Mouse (Mus musculus) heart, embryonic 13.5 days (tissue): Measurements from ENCODE around the gene Ccdc169. TPM values are rescaled to one million over a fixed set of nuclear protein-coding genes. Genes with fewer than 3 reads are reported as not detected.

Experiments used
- ATAC-seq: fragments of 200-750 bp; cut with Nextera tagmentation; 2 replicates; pipeline ENCODE4 v1.8.0; 2017; ENCODE audit warnings: moderate TSS enrichment; ENCODE audit not compliant: insufficient number of reproducible peaks, low FRiP score, low TSS enrichment; ENCODE audit errors: extremely low read depth
- H3K27ac ChIP-seq: fragments of 300-500 bp; sonication (generic); replicated peaks from 2 replicates; pipeline ENCODE4 v1.5.1; 2015; ENCODE audit warnings: moderate library complexity, mild to moderate bottlenecking, inconsistent platforms
- H3K27me3 ChIP-seq: fragments of 300-500 bp; sonication (generic); replicated peaks from 2 replicates; pipeline ENCODE4 v1.6.1; 2015; ENCODE audit warnings: mild to moderate bottlenecking, inconsistent platforms
- H3K36me3 ChIP-seq: fragments of 300-500 bp; sonication (generic); 2 replicates; pipeline ENCODE4 v1.6.1; 2015; ENCODE audit warnings: mild to moderate bottlenecking, inconsistent platforms
- H3K4me1 ChIP-seq: fragments of 300-500 bp; sonication (generic); 2 replicates; pipeline ENCODE4 v1.6.1; 2015; ENCODE audit warnings: inconsistent platforms
- H3K4me2 ChIP-seq: fragments of 300-500 bp; sonication (generic); 2 replicates; pipeline ENCODE4 v1.6.1; 2015; ENCODE audit warnings: inconsistent platforms, mild to moderate bottlenecking, moderate library complexity
- H3K4me3 ChIP-seq: fragments of 300-500 bp; sonication (generic); 2 replicates; pipeline ENCODE4 v1.5.1; 2015; ENCODE audit warnings: moderate library complexity, mild to moderate bottlenecking, inconsistent platforms
- H3K9ac ChIP-seq: fragments of 300-500 bp; sonication (generic); 2 replicates; pipeline ENCODE4 v1.6.1; 2015; ENCODE audit warnings: inconsistent platforms, mild to moderate bottlenecking, moderate library complexity
- H3K9me3 ChIP-seq: fragments of 300-500 bp; sonication (generic); 2 replicates; pipeline ENCODE4 v1.6.1; 2016; ENCODE audit warnings: inconsistent platforms
- WGBS: fragments of 180-500 bp; shearing (Covaris S2); methylation state at CpG from one replicate; pipeline ENCODE4 v1.1.7; 2015; ENCODE audit warnings: mixed read lengths; 5-methylcytosine and 5-hydroxymethylcytosine counted together
- polyA plus RNA-seq: library from polyadenylated mRNA; unstranded; fragments of >200 nt; fragmentation: Nextera tagmentation; extraction: Ambion mirVana; gene quantifications from 2 replicates; pipeline ENCODE4 v1.2.1, GENCODE M21; 2015

Gene Ccdc169
- polyA plus RNA-seq, 1 experiment from 2014 or later, result 0.07 TPM

- H3K27me3 ChIP-seq, result no peaks in the 10 kb centered on the region
- no peak overlapping the region for H3K27ac ChIP-seq
- H3K4me1 ChIP-seq, result peaks cover 12% of the 10 kb centered on the region; the same call in 1 of the 2 replicates
- H3K4me2 ChIP-seq, result no peak overlapping the region
- no peak overlapping the region for H3K4me3 ChIP-seq
- no peak overlapping the region for H3K9ac ChIP-seq
- H3K36me3 ChIP-seq, result no peaks in the 10 kb centered on the region
- 69% methylated on average over 7 of the region's 7 CpGs for WGBS
- no peak for ATAC-seq
- no peaks in the 10 kb centered on the region for H3K9me3 ChIP-seq
These were observed 17.0 kb downstream of the Ccdc169 start for GRCm38 (mm10) chr3:55154163-55154562.

- 68% methylated on average over 5 of the region's 5 CpGs for WGBS
- no peaks in the 10 kb centered on the region for H3K9me3 ChIP-seq
- no peak for ATAC-seq
- no peaks in the 10 kb centered on the region for H3K36me3 ChIP-seq
- H3K4me2 ChIP-seq, result no peak overlapping the region
- no peak overlapping the region for H3K4me3 ChIP-seq
- H3K27me3 ChIP-seq, result no peaks in the 10 kb centered on the region
- no peak overlapping the region for H3K27ac ChIP-seq
- peaks cover 12% of the 10 kb centered on the region; the same call in 1 of the 2 replicates for H3K4me1 ChIP-seq
- no peak overlapping the region for H3K9ac ChIP-seq
These were observed 20.3 kb downstream of the Ccdc169 start for GRCm38 (mm10) chr3:55157413-55157812.

- Histone ChIP-seq H3K4me2 (no peak overlapping the region), H3K4me3 (no peak overlapping the region), H3K27me3 (no peaks in the 10 kb centered on the region), H3K27ac (no peak overlapping the region), H3K4me1 (no peaks in the 10 kb centered on the region), H3K9me3 (no peaks in the 10 kb centered on the region), H3K36me3 (no peaks in the 10 kb centered on the region), H3K9ac (no peak overlapping the region)
- ATAC-seq, result no peak
- WGBS, result 71% methylated on average over 7 of the region's 7 CpGs
These were observed 24.0 kb downstream of the Ccdc169 start for GRCm38 (mm10) chr3:55161144-55161543.

GRCm38 (mm10) chr3:55163510-55163909, 26.4 kb downstream of the Ccdc169 start:
- WGBS, result 65% methylated on average over 4 of the region's 4 CpGs
- H3K9ac ChIP-seq, result no peak overlapping the region
- H3K9me3 ChIP-seq, result no peaks in the 10 kb centered on the region
- no peak overlapping the region for H3K4me2 ChIP-seq
- H3K4me1 ChIP-seq, result no peaks in the 10 kb centered on the region
- no peak for ATAC-seq
- no peak overlapping the region for H3K27ac ChIP-seq
- no peaks in the 10 kb centered on the region for H3K27me3 ChIP-seq
- H3K4me3 ChIP-seq, result no peak overlapping the region
- no peaks in the 10 kb centered on the region for H3K36me3 ChIP-seq

GRCm38 (mm10) chr3:55172478-55172877, 35.3 kb downstream of the Ccdc169 start:
- WGBS, result 44% methylated on average over 3 of the region's 3 CpGs
- no peaks in the 10 kb centered on the region for H3K27me3 ChIP-seq

GRCm38 (mm10) chr3:55177271-55177670, 40.1 kb downstream of the Ccdc169 start:
- H3K27ac ChIP-seq, result no peak overlapping the region
- no peak overlapping the region for H3K4me3 ChIP-seq
- 0 out of 2 replicates have a peak, but pooled peaks cover 2% of the 10 kb centered on the region for H3K9me3 ChIP-seq
- ATAC-seq, result no peak
- 19% methylated on average over 6 of the region's 6 CpGs for WGBS
- no peak overlapping the region for H3K4me2 ChIP-seq
- no peaks in the 10 kb centered on the region for H3K27me3 ChIP-seq
- H3K9ac ChIP-seq, result no peak overlapping the region
- H3K4me1 ChIP-seq, result peaks cover 11% of the 10 kb centered on the region
- no peaks in the 10 kb centered on the region for H3K36me3 ChIP-seq

More at GRCm38 (mm10) chr3:55172478-55172877, 35.3 kb downstream of the Ccdc169 start:
- no peak overlapping the region for H3K4me2 ChIP-seq
- H3K27ac ChIP-seq, result no peak overlapping the region
- no peak overlapping the region for H3K9ac ChIP-seq
- ATAC-seq, result no peak
- no peak overlapping the region for H3K4me3 ChIP-seq
- no peaks in the 10 kb centered on the region for H3K9me3 ChIP-seq
- peaks cover 7% of the 10 kb centered on the region for H3K4me1 ChIP-seq
- no peaks in the 10 kb centered on the region for H3K36me3 ChIP-seq

GRCm38 (mm10) chr3:55181766-55182165, 44.6 kb downstream of the Ccdc169 start, which contains the start of gene Sohlh2:
TSS of gene Sohlh2 (plus strand) at chr3:55182028.
- H3K4me1 ChIP-seq, result peaks cover 9% of the 10 kb centered on the region
- no peak within 1 kb of the TSS for H3K27ac ChIP-seq
- no peak for ATAC-seq
- no peak within 1 kb of the TSS for H3K4me2 ChIP-seq
- H3K9me3 ChIP-seq, result 0 out of 2 replicates have a peak, but pooled peaks cover 4% of the 10 kb centered on the region
- no peaks in the 10 kb centered on the region for H3K27me3 ChIP-seq
- no peaks in the 10 kb centered on the region for H3K36me3 ChIP-seq
- H3K9ac ChIP-seq, result no peak within 1 kb of the TSS
- H3K4me3 ChIP-seq, result no peak within 1 kb of the TSS
- WGBS, result 88% methylated on average over 22 of the region's 22 CpGs

- no peak overlapping the region for H3K9ac ChIP-seq
- ATAC-seq, result no peak
- H3K9me3 ChIP-seq, result no peaks in the 10 kb centered on the region
- no peak overlapping the region for H3K4me2 ChIP-seq
- no peaks in the 10 kb centered on the region for H3K4me1 ChIP-seq
- no peaks in the 10 kb centered on the region for H3K36me3 ChIP-seq
- H3K27ac ChIP-seq, result no peak overlapping the region
- WGBS, result 71% methylated on average over 4 of the region's 4 CpGs
- no peak overlapping the region for H3K4me3 ChIP-seq
- H3K27me3 ChIP-seq, result no peaks in the 10 kb centered on the region
These were observed 54.5 kb downstream of the Ccdc169 start for GRCm38 (mm10) chr3:55191668-55192067.

GRCm38 (mm10) chr3:55193351-55193750, 56.2 kb downstream of the Ccdc169 start:
- no peak overlapping the region for H3K4me2 ChIP-seq
- H3K4me1 ChIP-seq, result no peaks in the 10 kb centered on the region
- WGBS, result 26% methylated on average over 2 of the region's 2 CpGs
- H3K27me3 ChIP-seq, result no peaks in the 10 kb centered on the region
- ATAC-seq, result no peak
- H3K4me3 ChIP-seq, result no peak overlapping the region
- H3K27ac ChIP-seq, result no peak overlapping the region
- no peak overlapping the region for H3K9ac ChIP-seq
- no peaks in the 10 kb centered on the region; the same call in 1 of the 2 replicates for H3K9me3 ChIP-seq
- H3K36me3 ChIP-seq, result no peaks in the 10 kb centered on the region

- 66% methylated on average over 8 of the region's 8 CpGs for WGBS
- H3K9ac ChIP-seq, result no peak overlapping the region
- H3K4me2 ChIP-seq, result no peak overlapping the region
- no peak for ATAC-seq
- no peaks in the 10 kb centered on the region for H3K27me3 ChIP-seq
- H3K36me3 ChIP-seq, result no peaks in the 10 kb centered on the region
- no peak overlapping the region for H3K27ac ChIP-seq
- H3K4me3 ChIP-seq, result no peak overlapping the region
- no peaks in the 10 kb centered on the region for H3K4me1 ChIP-seq
- H3K9me3 ChIP-seq, result no peaks in the 10 kb centered on the region; the same call in 1 of the 2 replicates
These were observed 57.7 kb downstream of the Ccdc169 start for GRCm38 (mm10) chr3:55194792-55195191.

GRCm38 (mm10) chr3:55195581-55196327, 58.6 kb downstream of the Ccdc169 start:
- Histone ChIP-seq H3K4me3 (no peak overlapping the region), H3K4me1 (no peaks in the 10 kb centered on the region), H3K9ac (no peak overlapping the region), H3K27me3 (no peaks in the 10 kb centered on the region), H3K9me3 (no peaks in the 10 kb centered on the region; the same call in 1 of the 2 replicates), H3K4me2 (no peak overlapping the region), H3K36me3 (no peaks in the 10 kb centered on the region), H3K27ac (no peak overlapping the region)
- ATAC-seq, result no peak
- 66% methylated on average over 5 of the region's 5 CpGs for WGBS

GRCm38 (mm10) chr3:55196328-55196710, 59.2 kb downstream of the Ccdc169 start:
- H3K27ac ChIP-seq, result no peak overlapping the region
- H3K4me1 ChIP-seq, result no peaks in the 10 kb centered on the region
- 79% methylated on average over 2 of the region's 2 CpGs for WGBS
- ATAC-seq, result no peak
- no peak overlapping the region for H3K4me2 ChIP-seq
- H3K27me3 ChIP-seq, result no peaks in the 10 kb centered on the region
- H3K9me3 ChIP-seq, result no peaks in the 10 kb centered on the region; the same call in 1 of the 2 replicates
- no peak overlapping the region for H3K9ac ChIP-seq
- no peaks in the 10 kb centered on the region for H3K36me3 ChIP-seq
- H3K4me3 ChIP-seq, result no peak overlapping the region
